Mouse (Mus musculus): ENCODE data around the gene Trpm3. TPM values are rescaled to one million over a fixed set of nuclear protein-coding genes. Genes with fewer than 3 reads are reported as not detected.

The Trpm3 gene
- polyA plus RNA-seq, 1 experiment from 2014 or later, result 39.8 TPM

DNA sequence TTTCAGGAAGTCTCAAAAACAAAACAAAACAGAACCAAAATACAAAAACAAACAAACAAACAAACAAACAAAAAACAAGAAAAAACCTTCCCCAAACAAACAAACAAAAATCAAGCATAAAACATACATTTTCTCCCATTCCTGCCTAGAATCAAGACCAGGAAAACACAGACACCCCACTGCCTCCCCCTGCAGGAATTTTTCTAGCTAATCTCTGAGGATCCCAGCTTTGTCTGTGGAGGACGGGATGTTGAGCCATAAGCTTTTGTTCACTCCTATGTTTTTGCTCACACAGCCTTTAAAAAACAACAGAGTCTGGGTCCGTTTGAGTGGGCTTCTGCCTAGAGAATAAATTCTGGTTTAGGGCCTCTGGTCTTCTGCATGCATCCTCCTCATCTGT is 162.1 kb downstream of the Trpm3 start:
- no peak overlapping the region for H3K4me3 ChIP-seq (ENCODE audit: low read length)
- ATAC-seq, result no peak
- no peak overlapping the region for H3K27ac ChIP-seq (ENCODE audit: low read depth, low read length)
- no peaks in the 10 kb centered on the region for H3K9me3 ChIP-seq (ENCODE audit: control insufficient read depth, low read length)
- H3K36me3 ChIP-seq (ENCODE audit: control insufficient read depth, insufficient read depth, low read length), result no peaks in the 10 kb centered on the region
- no peak overlapping the region for H3K9ac ChIP-seq (ENCODE audit: low read depth, low read length)
- 33% methylated on average over 2 of the region's 2 CpGs for WGBS
- no peak overlapping the region for H3K4me2 ChIP-seq (ENCODE audit: low read length)
- no peaks in the 10 kb centered on the region for H3K27me3 ChIP-seq (replicated peaks; ENCODE audit: control insufficient read depth, insufficient read depth, low read length)
- peaks cover 12% of the 10 kb centered on the region for H3K4me1 ChIP-seq (ENCODE audit: control insufficient read depth, insufficient read depth, low read depth, low read length)

DNA sequence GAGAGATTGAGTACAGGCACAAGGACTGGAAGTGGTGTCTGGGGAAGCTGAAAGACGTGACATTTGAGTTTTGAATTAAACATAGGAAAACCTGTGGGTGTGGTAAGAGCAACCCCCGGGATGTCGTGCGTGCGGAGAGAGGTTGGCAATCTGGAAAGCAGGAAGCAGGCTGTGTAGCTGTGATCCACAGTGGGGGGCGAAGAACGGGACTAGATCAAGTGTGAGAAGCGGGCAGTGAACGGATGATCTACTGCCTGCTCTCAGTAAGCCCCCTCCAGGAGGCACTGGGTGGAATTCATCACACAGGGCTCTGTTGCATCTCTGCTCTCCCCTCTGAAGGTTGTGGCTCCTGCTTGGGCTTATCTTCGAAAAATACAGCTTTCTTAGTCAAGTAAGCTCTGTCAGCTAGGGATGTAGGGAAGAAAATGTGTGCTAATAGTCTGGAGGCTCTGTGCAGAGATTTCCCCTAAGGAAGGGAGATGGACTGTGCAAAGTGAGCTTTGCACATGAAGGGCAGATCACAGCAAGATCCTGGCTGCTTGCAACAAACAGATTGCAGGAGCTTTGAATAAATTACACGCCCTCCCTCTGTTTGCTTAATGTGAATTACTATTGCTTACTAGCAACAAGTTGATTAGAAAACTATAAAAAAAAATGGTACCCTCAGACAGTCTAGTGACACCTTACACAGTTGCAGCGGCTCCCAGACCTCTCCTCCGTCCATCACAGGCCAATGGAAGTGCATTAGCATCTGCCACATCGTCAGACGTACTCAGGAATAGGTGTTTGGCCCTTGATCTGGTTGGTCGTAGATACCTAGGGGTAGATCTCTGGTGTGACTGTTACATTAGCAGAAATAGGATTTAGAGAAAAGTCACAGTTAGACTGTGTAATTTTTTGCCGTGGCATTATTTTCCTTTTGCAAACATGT is 164.4 kb downstream of the Trpm3 start:
- WGBS, result 25% methylated on average over 17 of the region's 17 CpGs
- Histone ChIP-seq H3K36me3 (ENCODE audit: control insufficient read depth, insufficient read depth, low read length) (no peaks in the 10 kb centered on the region), H3K27me3 (replicated peaks; ENCODE audit: control insufficient read depth, insufficient read depth, low read length) (no peaks in the 10 kb centered on the region), H3K4me3 (ENCODE audit: low read length) (no peak overlapping the region), H3K4me1 (ENCODE audit: control insufficient read depth, insufficient read depth, low read depth, low read length) (peaks cover 12% of the 10 kb centered on the region), H3K4me2 (ENCODE audit: low read length) (peak overlapping the region; percentile 62), H3K9ac (ENCODE audit: low read depth, low read length) (no peak overlapping the region), H3K9me3 (ENCODE audit: control insufficient read depth, low read length) (no peaks in the 10 kb centered on the region), H3K27ac (ENCODE audit: low read depth, low read length) (no peak overlapping the region)
- peak; percentile 65 for ATAC-seq

DNA sequence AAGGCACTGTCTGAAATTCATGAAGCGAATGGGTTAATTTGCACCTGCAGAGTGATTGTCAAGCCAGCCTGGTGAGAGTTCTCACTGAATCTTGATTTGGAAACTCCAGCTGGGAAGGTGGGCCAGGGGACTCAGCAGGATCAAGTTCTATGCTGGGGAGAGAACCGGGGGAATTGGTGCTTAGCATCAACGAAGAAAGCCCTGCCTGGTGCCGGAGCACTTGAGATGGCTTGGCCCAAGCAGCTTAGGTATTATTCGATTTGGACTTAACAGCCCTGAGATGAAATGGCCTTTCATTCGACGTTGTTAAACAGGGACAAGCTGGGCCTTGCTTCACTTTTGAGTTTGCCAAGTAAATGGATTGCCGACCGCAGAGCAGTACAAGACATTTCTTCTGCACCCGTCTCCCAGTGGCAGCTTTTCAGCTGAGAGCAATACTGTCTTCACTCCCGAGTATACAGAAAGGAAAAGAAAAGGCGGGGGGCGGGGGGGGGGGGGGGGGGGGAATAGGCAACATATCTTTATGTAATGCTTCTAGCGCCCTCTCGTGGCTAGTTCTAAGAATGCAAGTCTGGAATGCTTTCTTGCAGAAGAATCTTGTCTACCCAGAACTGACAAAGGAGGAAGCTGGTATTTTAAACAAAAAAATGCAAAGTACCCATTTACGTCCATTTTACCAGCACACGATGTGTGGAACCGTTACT is 165.3 kb downstream of the Trpm3 start:
- Histone ChIP-seq H3K4me2 (ENCODE audit: low read length) (peak overlapping the region; percentile 62), H3K36me3 (ENCODE audit: control insufficient read depth, insufficient read depth, low read length) (no peaks in the 10 kb centered on the region), H3K27me3 (replicated peaks; ENCODE audit: control insufficient read depth, insufficient read depth, low read length) (no peaks in the 10 kb centered on the region), H3K9me3 (ENCODE audit: control insufficient read depth, low read length) (no peaks in the 10 kb centered on the region), H3K4me3 (ENCODE audit: low read length) (peak overlapping the region; percentile 28), H3K4me1 (ENCODE audit: control insufficient read depth, insufficient read depth, low read depth, low read length) (peaks cover 12% of the 10 kb centered on the region), H3K9ac (ENCODE audit: low read depth, low read length) (peak overlapping the region; percentile 53; the same call in 1 of the 2 replicates), H3K27ac (ENCODE audit: low read depth, low read length) (peak overlapping the region; percentile 25; the same call in 1 of the 2 replicates)
- WGBS, result 2% methylated on average over 16 of the region's 18 CpGs
- peak; percentile 86 for ATAC-seq

DNA sequence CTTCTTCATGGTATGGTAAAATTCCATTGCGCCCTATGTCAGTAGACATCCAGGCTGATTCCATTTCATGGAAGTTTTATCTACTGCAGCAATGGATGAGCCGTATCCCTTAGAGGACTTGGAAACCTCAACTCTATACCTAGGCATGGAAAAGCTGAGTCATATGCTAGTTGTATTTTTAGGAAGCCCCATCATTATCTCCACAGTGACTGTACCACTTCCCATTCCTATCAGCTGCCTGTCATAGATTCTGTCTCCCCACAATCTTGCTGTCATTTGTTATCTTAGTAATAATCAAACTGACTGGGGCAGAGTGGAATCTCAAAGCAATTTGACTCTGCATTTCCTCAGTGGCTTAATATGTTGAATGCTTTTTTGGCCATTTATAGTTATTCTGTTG is 169.2 kb downstream of the Trpm3 start:
- Histone ChIP-seq H3K9ac (ENCODE audit: low read depth, low read length) (no peak overlapping the region), H3K4me1 (ENCODE audit: control insufficient read depth, insufficient read depth, low read depth, low read length) (peaks cover 10% of the 10 kb centered on the region), H3K27me3 (replicated peaks; ENCODE audit: control insufficient read depth, insufficient read depth, low read length) (no peaks in the 10 kb centered on the region), H3K4me2 (ENCODE audit: low read length) (no peak overlapping the region), H3K36me3 (ENCODE audit: control insufficient read depth, insufficient read depth, low read length) (no peaks in the 10 kb centered on the region), H3K9me3 (ENCODE audit: control insufficient read depth, low read length) (no peaks in the 10 kb centered on the region), H3K27ac (ENCODE audit: low read depth, low read length) (no peak overlapping the region), H3K4me3 (ENCODE audit: low read length) (no peak overlapping the region)
- ATAC-seq, result no peak
- WGBS, result 93% methylated on average over 2 of the region's 2 CpGs

DNA sequence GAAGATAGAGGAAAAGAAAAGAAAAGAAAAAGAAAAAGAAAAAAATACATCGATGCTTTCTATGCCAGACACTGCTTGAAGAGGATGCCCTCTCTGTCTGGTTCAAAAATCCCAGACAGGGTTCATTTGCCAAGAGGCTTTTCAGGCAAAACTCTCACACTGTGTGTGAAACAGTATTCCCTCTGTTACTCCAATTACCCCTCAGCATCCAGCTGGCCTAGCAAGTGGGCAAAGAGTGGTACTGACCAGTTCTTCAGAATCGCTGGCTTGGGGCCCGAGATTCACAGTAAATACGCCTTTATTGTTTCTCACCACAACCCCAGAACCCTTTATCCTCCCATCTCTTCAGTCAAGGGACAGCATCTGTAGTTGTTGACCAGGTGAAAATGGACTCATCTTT is 178.5 kb downstream of the Trpm3 start:
- 84% methylated on average over 4 of the region's 4 CpGs for WGBS
- ATAC-seq, result peak; percentile 79
- Histone ChIP-seq H3K36me3 (ENCODE audit: control insufficient read depth, insufficient read depth, low read length) (no peaks in the 10 kb centered on the region), H3K9ac (ENCODE audit: low read depth, low read length) (no peak overlapping the region), H3K27ac (ENCODE audit: low read depth, low read length) (no peak overlapping the region), H3K9me3 (ENCODE audit: control insufficient read depth, low read length) (no peaks in the 10 kb centered on the region), H3K4me1 (ENCODE audit: control insufficient read depth, insufficient read depth, low read depth, low read length) (no peaks in the 10 kb centered on the region), H3K4me3 (ENCODE audit: low read length) (no peak overlapping the region), H3K27me3 (replicated peaks; ENCODE audit: control insufficient read depth, insufficient read depth, low read length) (no peaks in the 10 kb centered on the region), H3K4me2 (ENCODE audit: low read length) (no peak overlapping the region)

DNA sequence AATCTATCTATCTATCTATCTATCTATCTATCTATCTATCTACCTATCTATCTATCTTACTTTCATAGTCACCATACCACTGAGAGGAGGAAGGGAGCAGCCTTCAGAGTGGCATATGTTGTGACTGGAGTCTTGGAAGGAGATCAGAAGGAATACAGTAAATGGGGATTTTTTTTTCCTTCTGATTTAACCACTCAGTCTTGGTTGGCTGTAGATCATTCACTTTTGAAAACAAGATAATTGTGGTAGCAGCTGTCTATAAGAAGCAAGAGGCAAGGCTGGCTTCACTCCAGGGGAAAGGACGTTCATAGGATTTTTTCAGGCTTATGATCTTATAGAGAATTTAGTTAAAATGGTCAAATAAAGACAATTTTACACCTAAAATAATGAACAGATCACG is 188.0 kb downstream of the Trpm3 start:
- peak; percentile 40; the same call in 1 of the 2 replicates for ATAC-seq
- H3K4me2 ChIP-seq (ENCODE audit: low read length), result no peak overlapping the region
- H3K9me3 ChIP-seq (ENCODE audit: control insufficient read depth, low read length), result no peaks in the 10 kb centered on the region
- no peak overlapping the region for H3K27ac ChIP-seq (ENCODE audit: low read depth, low read length)
- no peaks in the 10 kb centered on the region for H3K27me3 ChIP-seq (replicated peaks; ENCODE audit: control insufficient read depth, insufficient read depth, low read length)
- H3K9ac ChIP-seq (ENCODE audit: low read depth, low read length), result no peak overlapping the region
- H3K4me3 ChIP-seq (ENCODE audit: low read length), result no peak overlapping the region
- no peaks in the 10 kb centered on the region for H3K36me3 ChIP-seq (ENCODE audit: control insufficient read depth, insufficient read depth, low read length)
- 56% methylated on average over 2 of the region's 2 CpGs for WGBS
- no peaks in the 10 kb centered on the region for H3K4me1 ChIP-seq (ENCODE audit: control insufficient read depth, insufficient read depth, low read depth, low read length)

DNA sequence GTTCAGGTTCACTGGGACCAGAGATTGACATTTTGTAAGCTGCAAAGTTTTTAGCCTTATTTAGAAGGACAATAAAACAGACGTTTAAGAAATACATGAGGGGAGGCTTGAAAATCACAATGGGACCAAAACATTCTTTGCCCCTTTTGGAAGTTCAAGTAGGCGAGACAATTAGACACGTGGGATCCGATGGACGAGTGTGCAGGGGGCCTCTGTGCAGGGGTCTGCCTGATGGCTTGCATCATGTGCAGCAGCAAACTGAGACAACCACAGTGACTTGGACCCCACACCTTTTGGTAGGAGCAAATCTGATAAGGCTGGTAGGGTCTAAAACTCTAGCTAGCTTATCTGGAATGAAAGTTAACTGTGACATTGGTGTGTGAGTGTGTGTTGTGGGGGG is 188.4 kb downstream of the Trpm3 start:
- Histone ChIP-seq H3K36me3 (ENCODE audit: control insufficient read depth, insufficient read depth, low read length) (no peaks in the 10 kb centered on the region), H3K27ac (ENCODE audit: low read depth, low read length) (no peak overlapping the region), H3K4me2 (ENCODE audit: low read length) (no peak overlapping the region), H3K4me3 (ENCODE audit: low read length) (no peak overlapping the region), H3K27me3 (replicated peaks; ENCODE audit: control insufficient read depth, insufficient read depth, low read length) (no peaks in the 10 kb centered on the region), H3K4me1 (ENCODE audit: control insufficient read depth, insufficient read depth, low read depth, low read length) (no peaks in the 10 kb centered on the region), H3K9ac (ENCODE audit: low read depth, low read length) (no peak overlapping the region), H3K9me3 (ENCODE audit: control insufficient read depth, low read length) (no peaks in the 10 kb centered on the region)
- no peak for ATAC-seq
- WGBS, result 46% methylated on average over 5 of the region's 5 CpGs

DNA sequence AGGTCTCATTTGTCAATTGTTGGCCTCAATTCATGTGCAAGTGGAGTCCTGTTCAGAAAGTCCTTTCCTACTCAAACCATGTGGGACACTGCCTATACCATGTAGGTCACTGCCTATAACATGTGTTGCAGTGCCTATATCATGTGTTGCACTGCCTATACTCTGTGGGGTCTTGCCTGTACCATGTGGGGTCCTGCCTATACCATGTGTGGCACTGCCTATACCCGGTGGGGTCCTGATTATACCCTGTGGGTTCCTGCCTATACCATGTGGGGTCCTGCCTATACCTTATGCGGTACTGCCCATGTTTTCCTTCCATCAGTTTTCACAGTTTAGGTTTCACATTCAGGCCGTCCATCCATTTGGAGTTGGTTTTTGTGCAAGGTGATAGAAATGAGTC is 197.4 kb downstream of the Trpm3 start:
- no peak overlapping the region for H3K4me2 ChIP-seq (ENCODE audit: low read length)
- H3K9ac ChIP-seq (ENCODE audit: low read depth, low read length), result no peak overlapping the region
- H3K4me3 ChIP-seq (ENCODE audit: low read length), result no peak overlapping the region
- no peaks in the 10 kb centered on the region for H3K27me3 ChIP-seq (replicated peaks; ENCODE audit: control insufficient read depth, insufficient read depth, low read length)
- ATAC-seq, result 0 out of 2 replicates have a peak, but pooled peaks have one; percentile 38
- no peak overlapping the region for H3K27ac ChIP-seq (ENCODE audit: low read depth, low read length)
- WGBS, result 91% methylated on average over 3 of the region's 3 CpGs
- H3K9me3 ChIP-seq (ENCODE audit: control insufficient read depth, low read length), result no peaks in the 10 kb centered on the region
- H3K36me3 ChIP-seq (ENCODE audit: control insufficient read depth, insufficient read depth, low read length), result no peaks in the 10 kb centered on the region
- H3K4me1 ChIP-seq (ENCODE audit: control insufficient read depth, insufficient read depth, low read depth, low read length), result no peaks in the 10 kb centered on the region

DNA sequence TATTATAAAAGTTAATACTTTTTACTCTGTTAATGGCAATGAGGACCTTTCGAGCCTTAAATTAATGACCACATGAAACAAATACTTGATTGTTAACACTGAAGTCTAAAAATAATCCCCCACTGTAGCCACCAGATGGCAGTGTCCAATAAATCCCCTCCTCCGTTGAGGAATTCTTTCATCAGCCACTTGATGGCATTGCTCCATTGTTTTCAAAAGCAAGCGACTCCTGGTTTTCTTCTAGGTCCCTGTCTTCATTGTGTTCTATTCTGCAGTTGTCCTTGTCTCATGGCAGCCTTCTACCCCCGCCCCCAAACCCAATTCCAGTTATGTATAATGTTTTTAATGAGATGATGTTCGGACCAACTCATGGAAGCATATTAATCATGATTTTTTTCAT is 198.6 kb downstream of the Trpm3 start:
- WGBS, result 16% methylated on average over 5 of the region's 5 CpGs

More for the DNA sequence above, 198.6 kb downstream of the Trpm3 start:
- H3K27me3 ChIP-seq (replicated peaks; ENCODE audit: control insufficient read depth, insufficient read depth, low read length), result no peaks in the 10 kb centered on the region
- no peaks in the 10 kb centered on the region for H3K4me1 ChIP-seq (ENCODE audit: control insufficient read depth, insufficient read depth, low read depth, low read length)
- no peak overlapping the region for H3K4me2 ChIP-seq (ENCODE audit: low read length)
- H3K36me3 ChIP-seq (ENCODE audit: control insufficient read depth, insufficient read depth, low read length), result no peaks in the 10 kb centered on the region
- no peaks in the 10 kb centered on the region for H3K9me3 ChIP-seq (ENCODE audit: control insufficient read depth, low read length)
- H3K27ac ChIP-seq (ENCODE audit: low read depth, low read length), result no peak overlapping the region
- peak; percentile 70; the same call in 1 of the 2 replicates for ATAC-seq
- H3K9ac ChIP-seq (ENCODE audit: low read depth, low read length), result no peak overlapping the region
- no peak overlapping the region for H3K4me3 ChIP-seq (ENCODE audit: low read length)
